Mouse (Mus musculus): ENCODE measurements around the gene Rsl1. TPM values are rescaled to one million over a fixed set of nuclear protein-coding genes. Genes with fewer than 3 reads are reported as not detected.

Gene Rsl1
- 25.2 TPM for polyA plus RNA-seq (2014; fragmentation: Illumina TruSeq; extraction: RNeasy Lipid Tissue Mini Kit (QIAGEN cat#74804); ENCODE audit: low read depth, low replicate concordance)

GRCm38 (mm10) chr13:67172991-67173722, at the start of gene Rsl1:
Rsl1 (plus strand) TSS chr13:67173182.

GRCm38 (mm10) chr13:67194340-67194894, 21.4 kb downstream of the Rsl1 start, which contains the start of gene Zfp455:
Zfp455 (plus strand) TSS chr13:67194506.

Other genes starting within 250 kb of the Rsl1 start
- gene Zfp712, start 112.0 kb upstream of the Rsl1 start, polyA plus RNA-seq (2014; fragmentation: Illumina TruSeq; extraction: RNeasy Lipid Tissue Mini Kit (QIAGEN cat#74804); ENCODE audit: low read depth, low replicate concordance) = 10.9 TPM
- 27.5 TPM for gene Zfp708, start 75.2 kb upstream of the Rsl1 start, polyA plus RNA-seq (2014; fragmentation: Illumina TruSeq; extraction: RNeasy Lipid Tissue Mini Kit (QIAGEN cat#74804); ENCODE audit: low read depth, low replicate concordance)
- gene Gm28557, start 64.6 kb upstream of the Rsl1 start, polyA plus RNA-seq (2014; fragmentation: Illumina TruSeq; extraction: RNeasy Lipid Tissue Mini Kit (QIAGEN cat#74804); ENCODE audit: low read depth, low replicate concordance) = 8.3 TPM
- gene Rslcan18, start 56.9 kb upstream of the Rsl1 start, polyA plus RNA-seq (2014; fragmentation: Illumina TruSeq; extraction: RNeasy Lipid Tissue Mini Kit (QIAGEN cat#74804); ENCODE audit: low read depth, low replicate concordance) = 2.2 TPM
- 16.9 TPM for gene Zfp759, start 51.5 kb upstream of the Rsl1 start, polyA plus RNA-seq (2014; fragmentation: Illumina TruSeq; extraction: RNeasy Lipid Tissue Mini Kit (QIAGEN cat#74804); ENCODE audit: low read depth, low replicate concordance)
- 10.6 TPM for gene Zfp455, start 21.3 kb downstream of the Rsl1 start, polyA plus RNA-seq (2014; fragmentation: Illumina TruSeq; extraction: RNeasy Lipid Tissue Mini Kit (QIAGEN cat#74804); ENCODE audit: low read depth, low replicate concordance)
- gene Zfp458, start 105.3 kb downstream of the Rsl1 start, polyA plus RNA-seq (2014; fragmentation: Illumina TruSeq; extraction: RNeasy Lipid Tissue Mini Kit (QIAGEN cat#74804); ENCODE audit: low read depth, low replicate concordance) = 11.7 TPM
- 1.3 TPM for gene Zfp457, start 133.3 kb downstream of the Rsl1 start, polyA plus RNA-seq (2014; fragmentation: Illumina TruSeq; extraction: RNeasy Lipid Tissue Mini Kit (QIAGEN cat#74804); ENCODE audit: low read depth, low replicate concordance)
- 21.8 TPM for gene Zfp595, start 159.4 kb downstream of the Rsl1 start, polyA plus RNA-seq (2014; fragmentation: Illumina TruSeq; extraction: RNeasy Lipid Tissue Mini Kit (QIAGEN cat#74804); ENCODE audit: low read depth, low replicate concordance)
- gene Gm28044, start 187.4 kb downstream of the Rsl1 start, polyA plus RNA-seq (2014; fragmentation: Illumina TruSeq; extraction: RNeasy Lipid Tissue Mini Kit (QIAGEN cat#74804); ENCODE audit: low read depth, low replicate concordance) = 2.8 TPM
- gene Zfp953, start 187.4 kb downstream of the Rsl1 start, polyA plus RNA-seq (2014; fragmentation: Illumina TruSeq; extraction: RNeasy Lipid Tissue Mini Kit (QIAGEN cat#74804); ENCODE audit: low read depth, low replicate concordance) = 12.7 TPM
- gene Gm28041, start 202.6 kb downstream of the Rsl1 start, polyA plus RNA-seq (2014; fragmentation: Illumina TruSeq; extraction: RNeasy Lipid Tissue Mini Kit (QIAGEN cat#74804); ENCODE audit: low read depth, low replicate concordance) = 0.93 TPM
- gene Zfp456, start 202.6 kb downstream of the Rsl1 start, polyA plus RNA-seq (2014; fragmentation: Illumina TruSeq; extraction: RNeasy Lipid Tissue Mini Kit (QIAGEN cat#74804); ENCODE audit: low read depth, low replicate concordance) = 5.0 TPM
- gene Zfp429, start 226.6 kb downstream of the Rsl1 start, polyA plus RNA-seq (2014; fragmentation: Illumina TruSeq; extraction: RNeasy Lipid Tissue Mini Kit (QIAGEN cat#74804); ENCODE audit: low read depth, low replicate concordance) = 18.5 TPM
- 2.0 TPM for gene Zfp459, start 248.2 kb downstream of the Rsl1 start, polyA plus RNA-seq (2014; fragmentation: Illumina TruSeq; extraction: RNeasy Lipid Tissue Mini Kit (QIAGEN cat#74804); ENCODE audit: low read depth, low replicate concordance)

Data from adrenal gland, adult 10 weeks (tissue).